ENCODE assay signal across 8 mouse cellular contexts in the genomic region with DNA sequence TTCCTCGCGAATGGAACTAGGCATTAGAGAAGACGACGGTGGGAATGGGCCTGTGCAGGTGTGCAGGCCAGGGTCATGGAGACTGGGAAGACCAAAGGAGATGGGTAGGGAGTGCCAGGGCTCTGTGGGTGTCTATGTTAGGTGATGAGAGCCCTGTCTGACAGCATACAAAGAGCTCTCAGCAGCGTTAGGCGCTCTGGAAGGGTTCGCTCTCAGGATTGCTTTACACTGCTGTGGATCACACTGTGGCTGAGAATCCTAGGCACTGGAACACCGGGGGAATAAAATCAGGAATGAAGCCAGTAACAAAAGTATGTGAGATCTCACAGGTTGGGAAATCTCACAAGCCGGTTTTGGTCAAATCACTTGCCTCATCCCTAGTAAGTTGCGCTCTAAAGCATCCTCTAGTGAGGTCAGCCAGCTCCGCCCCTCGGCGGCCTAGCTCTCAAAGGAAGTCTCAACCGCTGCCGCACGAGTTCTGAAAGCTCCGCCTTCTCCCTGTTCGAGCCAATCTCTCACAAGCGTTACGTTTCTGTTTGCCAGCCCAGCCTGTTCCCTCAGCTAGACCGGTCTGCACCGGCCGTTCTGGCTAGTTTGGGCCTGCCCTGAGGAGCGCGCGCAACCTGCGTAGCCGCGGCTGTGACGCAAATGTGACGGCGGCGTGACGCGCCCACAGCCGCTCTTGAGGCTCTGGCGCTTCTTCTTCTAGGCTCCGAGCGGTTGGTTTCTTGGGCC. TPM values are rescaled to one million over a fixed set of nuclear protein-coding genes. Genes with fewer than 3 reads are reported as not detected.
DNase-seq lines count a peak whose midpoint lies in the region; ATAC-seq lines count a peak whose summit lies in the region.

Gene Emd, plus strand, starts transcription at position 535 of the 735 bp plus-strand sequence.

- peak within 1 kb of the TSS; percentile 55 for H3K4me3 ChIP-seq in hindbrain, embryonic 12.5 days

- H3K27me3 ChIP-seq in hindbrain, embryonic 12.5 days, result no peaks in the 10 kb centered on the region

- 23% methylated on average over 39 of the region's 39 CpGs for WGBS in hindbrain, embryonic 12.5 days

- ATAC-seq in hindbrain, embryonic 12.5 days (ENCODE audit: low FRiP score), result peak; percentile 98

- peaks cover 6% of the 10 kb centered on the region; the same call in 1 of the 2 replicates for H3K36me3 ChIP-seq in hindbrain, embryonic 12.5 days

- peaks cover 5% of the 10 kb centered on the region; the same call in 1 of the 2 replicates for H3K4me1 ChIP-seq in hindbrain, embryonic 12.5 days

- no peaks in the 10 kb centered on the region for H3K9me3 ChIP-seq in hindbrain, embryonic 12.5 days (replicated peaks)

- DNase-seq in NIH3T3 (ENCODE audit: low read depth), result peak; percentile 95
- DNase-seq in cerebellum, postnatal 10 days, result peak; percentile 89 to 92
- DNase-seq in frontal cortex, postnatal 10 days (ENCODE audit: low spot score in 2 of 2), result peak; percentile 82 to 86
- DNase-seq in left cerebral cortex, adult 11 months (ENCODE audit: low spot score), result peak; percentile 81
- peak; percentile 91 to 95 for DNase-seq in lung, postnatal 4 days
- DNase-seq in retina, postnatal 7 days (ENCODE audit: low read depth, low spot score), result peak; percentile 74
- DNase-seq in urinary bladder, adult 2 months (ENCODE audit: low spot score), result peak; percentile 75

- H3K4me2 ChIP-seq in hindbrain, embryonic 12.5 days (replicated peaks), result peak within 1 kb of the TSS; percentile 67

- H3K27ac ChIP-seq in hindbrain, embryonic 12.5 days, result peak within 1 kb of the TSS; percentile 92

- H3K9ac ChIP-seq in hindbrain, embryonic 12.5 days, result peak within 1 kb of the TSS; percentile 74

RNA-seq across cellular contexts. Expression of gene Emd, which starts in this region (rescaled TPM):
- 17.0 and 18.2 TPM in 2 replicates for polyA plus RNA-seq in hindbrain, embryonic 12.5 days (2016; fragmentation: Nextera tagmentation; extraction: Ambion mirVana)
- 92.6 and 98.0 TPM in 2 replicates for polyA plus RNA-seq in urinary bladder, adult 2 months (2012; rRNA removed)

Comparison
In these comparisons a context has a peak if more than half of its experiments do, and no peak if none do; other contexts are left out.
1. Peak in every context shown above with its lines: DNase-seq, ATAC-seq, H3K4me3 ChIP-seq and H3K27ac ChIP-seq.